Mouse (Mus musculus) retina, postnatal 7 days (tissue): ENCODE results near the gene Trim21.

ENCODE experiments used
- DNase-seq: peaks from one replicate; pipeline ENCODE4 v3.0.0-alpha.2; 2012; ENCODE audit warnings: low read depth, low spot score

Gene Trim21

DNA sequence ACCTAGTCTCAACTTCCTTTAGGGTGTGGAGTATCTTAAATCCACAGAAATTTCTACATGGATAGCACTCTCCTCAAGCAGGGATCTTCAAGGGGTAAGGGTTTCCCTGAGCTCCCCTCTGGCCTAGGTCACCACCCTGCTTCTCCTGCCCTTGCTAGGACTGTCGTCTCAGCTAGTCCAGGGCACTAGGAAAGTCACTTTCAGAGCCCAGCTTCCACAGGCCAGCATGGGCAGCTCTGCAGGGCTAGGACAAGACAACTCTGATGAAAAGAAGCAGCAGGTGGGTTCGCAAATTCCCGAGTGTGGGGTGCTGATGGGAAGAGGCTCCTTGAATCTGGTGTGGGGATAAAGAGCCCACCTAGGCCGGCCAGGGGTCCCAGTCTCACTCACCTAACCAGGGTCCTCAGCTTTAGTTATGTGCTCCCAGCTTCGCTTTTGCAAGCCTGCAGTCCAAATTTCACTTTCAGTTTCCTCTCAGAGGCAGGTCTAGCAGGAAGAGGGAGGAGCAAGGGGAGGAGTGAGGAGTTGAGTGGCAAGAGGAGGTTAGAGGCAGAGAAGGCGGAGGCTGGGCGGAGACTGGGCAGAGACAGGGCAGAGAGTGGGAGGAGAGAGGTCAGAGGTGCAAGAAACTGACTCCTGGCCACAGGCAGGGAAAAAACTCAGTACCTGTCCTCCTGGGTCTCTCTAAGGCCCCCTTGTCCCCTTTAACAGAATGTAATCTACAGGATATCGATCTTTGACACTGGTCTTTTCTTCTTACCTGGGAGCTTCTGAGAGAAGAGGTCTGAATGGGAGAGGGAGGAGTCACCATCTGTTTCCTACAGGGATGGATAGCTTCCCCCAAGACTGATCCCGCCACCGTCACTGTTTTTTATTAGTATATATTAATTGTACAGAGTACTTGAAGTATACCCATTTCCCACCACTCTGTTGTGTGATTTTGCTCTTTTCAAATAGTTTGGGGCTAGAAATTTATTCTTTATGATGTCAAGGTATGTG, at the start of gene Trim21:
Gene Trim21 (minus strand): TSS at position 488 of the 999 bp plus-strand sequence.
- DNase-seq: peak; percentile 17

DNA sequence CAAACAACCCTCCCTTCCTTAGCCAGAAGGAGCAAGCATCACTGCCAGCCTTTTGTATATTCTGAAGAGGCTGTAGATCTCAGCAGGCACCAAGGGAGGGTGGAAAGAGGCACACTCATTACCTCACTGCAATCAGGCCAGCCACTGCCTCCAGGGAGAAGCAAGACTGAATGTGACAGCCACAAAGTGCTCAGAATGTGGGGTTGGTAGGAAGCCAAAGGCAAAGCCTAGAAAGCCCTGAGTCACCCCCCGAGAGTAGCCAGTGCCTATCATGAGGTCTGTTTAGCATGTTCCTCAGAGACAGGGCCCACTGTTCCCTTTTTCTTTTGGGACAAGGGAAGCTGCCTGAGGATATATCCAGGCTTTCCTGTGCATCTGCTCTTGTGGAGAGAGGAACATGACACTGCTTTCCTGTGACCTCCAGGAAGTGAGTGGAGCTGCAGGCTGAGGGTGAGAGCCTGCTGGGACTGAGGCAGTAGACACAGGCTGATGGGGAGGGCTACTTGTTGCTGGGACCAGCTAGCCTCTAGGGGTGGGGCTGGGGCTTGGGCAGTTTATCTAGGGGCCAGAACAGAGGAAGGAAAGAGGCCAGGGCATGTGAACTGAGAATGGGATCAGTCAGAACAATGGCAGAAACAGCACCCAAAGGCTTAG, 32.2 kb upstream of the Trim21 start, which contains the start of gene Olfr552:
Gene Olfr552 (plus strand): TSS at position 393 of the 654 bp plus-strand sequence.
- DNase-seq: no peak

DNA sequence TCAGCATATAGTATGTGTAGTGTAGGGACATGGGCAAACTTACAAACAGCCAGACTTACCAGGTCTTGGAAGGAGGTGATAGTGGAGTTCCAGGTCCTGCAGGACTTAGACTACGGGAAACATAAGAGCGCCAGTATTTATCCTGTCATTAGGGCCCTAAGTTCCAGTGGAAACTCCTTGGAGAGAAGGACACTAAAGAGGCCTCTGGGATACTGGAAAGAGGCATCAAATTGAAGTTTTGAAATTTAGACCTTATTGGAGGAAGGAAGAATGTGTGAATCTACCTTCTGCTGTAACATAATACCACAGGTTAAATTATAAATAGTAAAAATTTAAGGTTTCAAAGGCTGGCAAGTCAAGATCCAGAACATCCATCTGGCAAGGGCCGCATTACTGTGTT, 26.5 kb upstream of the Trim21 start, which contains the start of gene Olfr551:
Gene Olfr551 (minus strand): TSS at position 101 of the 400 bp plus-strand sequence.
- no peak for DNase-seq

DNA sequence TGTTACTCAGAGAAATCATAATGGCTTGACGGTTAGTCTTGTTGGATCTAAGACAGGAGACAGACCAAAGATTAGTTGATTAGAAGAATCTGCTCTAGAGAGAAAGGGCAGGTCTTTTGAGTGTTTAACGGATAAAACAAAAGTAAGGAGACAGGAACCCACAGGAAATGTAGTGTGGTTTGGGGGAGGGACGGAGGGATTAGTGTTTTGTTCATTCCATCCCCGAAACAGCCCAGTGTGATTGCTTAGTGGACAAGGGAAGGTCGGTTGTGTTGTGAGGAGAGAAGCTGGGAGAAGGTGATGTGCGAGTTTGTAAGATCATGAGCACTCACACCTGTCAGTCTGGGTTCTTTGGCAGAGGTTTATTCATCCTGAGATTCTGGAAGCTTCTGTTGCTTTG, 10.7 kb upstream of the Trim21 start:
- no peak for DNase-seq

DNA sequence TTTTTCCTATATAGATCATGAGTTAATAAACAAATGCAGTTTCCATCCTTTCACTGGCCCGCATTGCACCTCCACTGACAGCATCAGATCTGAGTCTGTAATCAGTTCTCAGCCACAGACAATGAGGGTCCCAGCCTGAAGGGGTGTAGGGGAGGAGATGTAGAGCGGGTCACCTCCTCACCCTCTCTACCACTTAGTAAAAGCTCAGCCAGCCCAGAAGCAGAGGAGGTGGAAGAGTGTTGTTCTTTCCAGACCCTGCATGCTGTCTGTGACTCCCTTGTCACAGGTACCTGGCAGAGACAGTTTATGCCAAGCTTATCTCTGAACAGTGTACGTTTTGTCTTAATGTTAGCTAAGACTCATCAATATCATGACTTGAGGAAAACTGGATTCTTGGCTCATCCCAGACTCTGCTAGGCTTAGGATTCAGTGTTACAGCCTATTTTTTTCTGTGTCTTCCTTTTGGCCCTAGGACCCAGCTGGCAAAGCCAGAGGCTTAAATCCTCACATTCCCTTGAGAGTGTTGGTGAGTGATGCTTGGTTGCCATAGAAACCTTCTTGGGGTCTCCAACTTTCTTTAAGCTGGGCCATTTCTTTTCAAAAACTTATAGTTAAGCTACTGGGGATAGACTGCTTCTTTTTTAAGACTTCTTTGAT, 8.0 kb upstream of the Trim21 start:
- no peak for DNase-seq

DNA sequence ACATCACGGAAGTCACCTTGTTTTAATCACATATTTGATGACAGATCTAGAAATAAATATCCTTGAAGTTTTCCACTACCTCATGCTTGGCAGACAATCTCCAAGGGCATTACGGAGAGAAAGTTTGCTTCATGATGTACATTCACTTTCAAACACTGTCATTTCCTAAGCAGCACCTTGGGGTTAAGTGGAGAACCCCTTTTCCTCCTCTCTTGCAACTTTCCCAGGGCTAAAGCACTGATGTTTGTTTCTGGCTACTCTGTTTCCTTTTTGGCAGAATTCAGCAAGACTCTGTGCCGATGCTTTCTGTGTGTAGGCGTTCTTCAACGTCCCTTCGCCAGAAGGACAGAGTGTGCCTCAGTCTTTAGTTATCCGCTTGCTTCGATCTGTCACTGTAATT, 5.9 kb upstream of the Trim21 start, which contains the start of gene Olfr550:
Gene Olfr550 (plus strand): TSS at position 301 of the 400 bp plus-strand sequence.
- DNase-seq: no peak

DNA sequence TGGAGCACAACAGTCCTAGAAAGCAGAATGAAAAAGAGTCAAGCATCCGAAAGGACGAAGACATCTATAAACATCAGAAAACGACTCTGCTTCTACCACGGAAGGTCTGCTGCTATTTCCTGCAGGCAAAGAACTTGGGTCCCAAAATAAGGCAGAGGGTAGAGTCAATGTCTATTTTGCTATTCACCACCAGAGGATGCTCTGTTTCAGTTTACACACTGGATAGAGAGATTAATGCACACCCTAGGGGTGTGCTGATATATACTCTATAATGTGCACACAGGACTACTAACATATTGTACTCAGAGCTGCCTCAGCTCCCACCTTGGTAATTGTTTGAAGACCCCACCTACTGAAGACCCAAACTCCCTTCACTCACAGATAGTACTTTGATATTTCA, 933 bp upstream of the Trim21 start:
- DNase-seq: no peak

DNA sequence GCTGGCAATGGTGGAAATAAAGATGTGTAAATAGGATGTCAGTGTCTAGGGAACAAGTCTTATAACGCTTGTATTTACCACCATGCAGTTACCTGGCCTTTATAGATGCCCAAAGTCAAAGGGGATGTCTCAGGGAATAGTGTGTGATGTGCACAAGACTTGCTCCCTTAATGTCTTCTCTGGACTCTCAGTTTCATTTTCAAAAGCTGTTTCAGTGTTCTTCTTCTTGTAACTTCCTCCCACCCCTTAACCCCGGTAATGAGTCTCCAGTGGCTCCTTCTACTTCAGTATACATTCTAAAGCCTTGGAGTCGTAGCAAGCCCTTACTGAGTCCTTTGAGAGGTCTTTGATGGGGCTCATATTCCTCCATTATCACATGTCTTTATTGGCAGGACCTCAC, 12.0 kb downstream of the Trim21 start:
- DNase-seq: no peak

DNA sequence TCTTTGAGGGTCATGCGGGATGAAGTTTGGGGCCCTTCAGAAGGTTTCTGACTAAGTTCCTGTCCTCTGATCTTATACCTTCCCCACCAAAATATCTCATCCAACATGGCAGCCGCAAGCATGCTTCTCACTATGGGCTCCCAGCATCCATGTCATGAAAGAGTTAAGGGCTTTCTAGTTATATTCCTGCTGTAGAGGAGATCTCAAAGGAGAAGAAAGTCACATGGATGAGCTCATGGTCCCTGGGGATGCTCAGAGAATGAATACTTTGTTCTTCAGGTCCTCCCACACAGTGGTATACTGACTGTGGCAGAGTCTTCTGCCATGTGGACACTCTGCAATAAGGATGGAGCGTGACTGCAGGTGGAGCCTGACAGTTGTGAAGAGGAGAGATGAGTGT, 15.7 kb downstream of the Trim21 start, which contains the start of gene Olfr549:
Gene Olfr549 (plus strand): TSS at position 301 of the 400 bp plus-strand sequence.
- no peak for DNase-seq

DNA sequence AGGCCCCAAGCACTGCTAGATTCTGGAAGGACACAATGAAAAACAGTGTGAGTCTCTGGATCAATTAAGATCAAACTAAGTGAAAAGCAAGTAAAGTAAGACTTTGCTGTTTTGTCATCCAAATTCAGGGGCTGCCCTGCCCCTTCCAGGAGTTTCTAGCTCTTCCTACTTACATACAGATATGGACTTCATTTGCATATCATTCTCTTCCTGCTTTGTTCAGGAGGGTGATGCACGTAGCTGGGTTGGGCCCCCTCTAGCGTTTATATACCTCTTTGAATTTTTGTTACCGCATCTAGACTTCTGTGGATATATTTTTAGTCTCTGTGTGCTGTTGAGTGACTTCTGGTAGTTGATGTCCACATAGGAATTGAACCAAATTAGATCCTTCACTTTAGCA, 24.0 kb downstream of the Trim21 start:
- DNase-seq: no peak

DNA sequence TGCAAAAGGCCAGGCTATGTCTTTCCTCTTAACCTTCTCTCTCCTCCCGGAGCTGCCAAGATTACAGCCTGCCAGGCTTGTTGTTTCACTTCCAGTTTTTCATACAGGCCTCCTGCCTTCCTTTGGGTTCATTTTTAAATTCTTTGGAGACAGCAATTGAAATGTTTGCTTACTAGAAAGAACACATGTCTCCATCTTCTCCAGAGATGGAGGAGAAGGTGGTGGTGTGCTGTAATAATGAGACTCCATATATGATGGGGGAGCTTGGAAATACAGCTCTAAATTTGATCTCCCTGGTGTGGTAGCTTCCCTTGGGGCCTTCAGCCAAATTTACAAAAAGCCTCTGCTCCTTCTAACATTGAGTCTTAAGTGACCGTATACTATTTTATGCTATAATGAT, 24.7 kb downstream of the Trim21 start, which contains the start of gene Olfr548-ps1:
Gene Olfr548-ps1 (plus strand): TSS at position 301 of the 400 bp plus-strand sequence.
- no peak for DNase-seq

DNA sequence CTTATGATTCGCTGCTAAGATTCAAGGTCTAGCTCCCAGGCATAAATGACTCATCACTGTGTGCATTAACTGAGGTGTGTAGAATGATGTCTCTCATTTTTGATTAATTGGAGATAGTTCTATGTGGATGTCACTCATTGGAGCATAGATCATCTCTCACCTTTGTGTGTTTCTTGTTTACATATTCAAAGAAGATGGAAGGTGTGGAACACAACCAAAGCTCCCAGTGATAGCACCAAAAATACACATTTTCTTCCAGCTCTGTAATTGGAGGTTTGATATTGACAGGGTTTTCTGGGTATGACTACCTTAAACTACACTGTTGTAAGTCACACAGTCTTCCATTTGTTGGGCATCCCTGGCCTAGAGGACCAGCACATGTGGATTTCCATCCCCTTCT, 30.8 kb downstream of the Trim21 start, which contains the start of gene Olfr547:
Gene Olfr547 (plus strand): TSS at position 301 of the 400 bp plus-strand sequence.
- DNase-seq: no peak

DNA sequence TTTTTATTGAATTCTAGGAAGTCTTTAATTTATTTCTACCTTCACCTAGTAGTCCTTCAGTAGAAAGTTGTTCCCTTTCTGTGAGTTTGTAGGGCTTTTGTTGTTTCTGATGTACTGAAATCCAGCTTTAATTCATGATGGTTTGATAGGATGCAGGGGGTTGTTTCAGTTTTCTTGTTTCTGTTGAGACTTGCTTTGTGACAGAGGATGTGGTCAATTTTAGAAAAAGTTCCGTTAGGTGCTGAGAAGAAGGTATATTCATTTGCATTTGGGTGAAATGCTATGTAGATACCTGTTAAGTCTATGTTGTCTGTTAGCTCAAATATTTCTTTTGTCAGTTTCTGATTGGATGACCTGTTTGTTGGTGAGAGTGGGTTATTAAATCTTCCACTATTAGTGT, 36.2 kb downstream of the Trim21 start:
- no peak for DNase-seq

DNA sequence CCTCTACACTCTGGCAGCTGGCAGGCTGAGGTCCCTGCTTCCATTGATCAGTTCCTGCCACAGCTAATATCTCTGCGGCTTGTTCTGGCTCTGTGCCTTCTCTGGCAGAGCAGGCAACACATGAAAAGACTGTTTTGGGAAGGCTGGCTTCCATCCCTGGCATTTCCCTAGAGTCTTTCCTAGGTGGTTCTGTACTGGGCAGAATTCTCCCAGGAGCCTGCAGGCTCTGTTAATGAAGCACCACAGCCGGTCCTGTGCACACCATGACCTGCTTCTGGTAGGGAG, 48.3 kb downstream of the Trim21 start:
- DNase-seq: no peak

DNA sequence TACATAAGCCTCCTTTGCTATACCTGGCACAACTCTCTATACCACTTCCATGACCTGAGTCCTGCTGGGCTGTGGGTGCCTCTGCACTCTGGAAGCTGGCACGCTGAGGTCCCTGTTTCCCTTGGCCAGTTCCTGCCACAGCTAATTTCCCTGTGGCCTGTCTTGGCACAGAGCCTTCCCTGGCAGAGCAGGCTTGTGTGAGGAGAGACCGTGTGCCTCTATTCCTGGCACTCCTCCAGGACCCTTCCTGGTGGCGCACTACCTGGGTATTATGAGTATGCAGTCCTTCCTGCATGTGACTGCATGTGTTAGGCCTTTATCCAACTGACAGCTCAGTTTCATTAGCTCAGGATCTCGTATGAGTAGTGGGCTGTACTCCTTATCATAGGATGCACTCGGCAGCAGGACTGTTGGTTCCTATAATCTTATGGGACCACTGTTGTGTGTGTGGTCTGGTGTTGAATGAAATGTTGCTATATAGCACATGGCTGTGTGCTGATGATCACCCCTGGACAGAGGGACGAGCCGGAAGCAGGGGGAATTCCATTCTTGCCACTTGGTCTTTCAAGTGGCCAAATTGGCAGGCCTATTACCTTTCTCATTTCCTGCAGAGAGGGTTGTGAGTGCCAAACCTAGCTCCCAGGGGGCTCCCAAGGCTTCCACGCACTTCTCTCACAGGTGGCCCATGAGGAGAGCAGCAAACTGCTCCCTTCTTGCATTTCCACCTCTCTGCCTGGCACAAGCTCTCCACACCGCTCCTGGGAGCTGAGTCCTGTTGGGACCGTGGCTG, 48.8 kb downstream of the Trim21 start:
- no peak for DNase-seq

DNA sequence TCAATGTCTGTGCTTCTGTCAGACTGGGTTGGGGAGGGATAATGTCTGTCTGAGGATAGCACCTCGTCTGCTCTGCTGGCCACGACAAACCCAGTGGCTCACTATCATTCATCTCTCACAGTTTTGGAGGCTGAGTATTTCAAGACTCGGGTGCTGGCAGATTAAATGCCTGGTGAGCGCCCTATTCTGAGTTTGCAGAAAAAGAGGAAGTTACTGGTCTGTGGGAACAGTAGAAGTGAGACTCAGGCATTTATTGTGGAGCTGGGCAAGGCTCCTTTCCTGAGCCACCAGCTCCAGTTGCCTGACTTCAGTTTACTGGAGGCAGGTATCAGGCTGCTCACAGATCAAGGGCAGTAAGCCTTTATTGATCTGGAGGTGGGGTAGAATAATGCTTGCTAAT, 51.1 kb downstream of the Trim21 start:
- no peak for DNase-seq

DNA sequence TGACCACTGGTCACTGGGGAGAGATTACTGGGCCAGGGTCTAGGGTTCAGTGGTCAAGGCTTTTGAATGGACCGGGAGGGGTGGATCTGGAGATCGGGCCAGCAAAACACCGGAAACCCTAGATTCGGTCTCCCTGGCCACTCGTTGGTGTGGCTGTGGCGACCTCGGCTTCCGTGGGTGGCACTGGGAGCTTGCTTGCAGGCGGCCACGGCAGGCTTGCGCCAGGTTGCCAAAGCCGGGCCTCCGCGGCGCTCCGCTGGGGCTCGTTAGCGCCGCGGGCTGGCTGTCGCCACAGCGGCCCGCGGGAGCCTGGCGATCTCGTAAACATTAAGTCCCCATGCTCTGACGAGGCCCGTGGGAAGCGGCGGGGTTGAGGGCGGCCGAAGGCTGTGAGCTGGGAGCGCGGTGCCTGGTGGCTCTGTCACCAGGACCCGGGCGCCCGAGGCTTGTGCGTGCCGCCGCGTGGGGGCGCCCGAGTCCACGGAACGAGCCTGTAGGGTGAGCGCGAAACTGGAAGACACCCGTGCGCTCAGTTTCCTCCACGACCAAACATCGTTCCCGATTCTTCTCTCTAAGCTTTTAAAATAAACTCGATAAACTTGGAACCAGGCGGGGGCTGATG, 52.4 kb downstream of the Trim21 start:
- peak; percentile 62 for DNase-seq

DNA sequence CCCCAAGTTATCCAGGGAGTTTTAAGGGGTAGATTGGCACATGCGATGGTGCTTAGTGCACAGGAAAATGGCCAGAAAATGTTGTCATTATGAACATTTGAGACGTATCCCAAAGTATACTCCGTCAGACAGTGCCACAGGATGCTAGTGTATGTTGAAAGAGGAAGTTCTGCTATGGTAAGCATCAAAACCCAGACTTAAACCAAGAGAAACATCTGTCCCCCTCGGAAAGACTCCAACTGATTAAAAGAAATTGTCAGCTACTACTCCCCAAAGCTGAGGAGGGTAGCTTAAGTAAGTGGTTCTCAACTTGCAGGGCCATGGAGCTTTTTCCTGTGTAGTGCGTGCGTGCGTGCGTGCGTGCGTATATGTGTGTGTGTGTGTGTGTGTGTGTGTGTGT, 53.4 kb downstream of the Trim21 start:
- no peak for DNase-seq

DNA sequence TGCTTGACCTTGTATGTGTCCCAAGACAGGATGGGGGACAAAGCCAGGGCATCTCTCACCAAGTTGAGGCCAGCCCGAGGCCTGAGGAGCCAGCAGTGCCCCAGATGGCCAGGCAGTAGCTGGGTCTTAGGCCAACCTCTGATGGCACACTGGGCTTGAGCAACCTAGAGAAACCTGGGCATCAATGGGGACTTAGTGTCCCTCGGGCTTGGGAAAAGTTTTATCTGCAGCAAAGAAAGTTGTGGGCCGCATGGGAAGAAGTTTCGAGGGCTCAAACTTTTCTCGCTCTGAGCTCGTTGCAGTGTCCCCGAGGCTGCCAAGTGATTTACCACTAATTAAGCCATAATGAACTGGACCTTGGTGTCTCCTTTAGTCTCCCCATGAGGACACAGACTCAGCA, 55.6 kb downstream of the Trim21 start:
- DNase-seq: no peak

DNA sequence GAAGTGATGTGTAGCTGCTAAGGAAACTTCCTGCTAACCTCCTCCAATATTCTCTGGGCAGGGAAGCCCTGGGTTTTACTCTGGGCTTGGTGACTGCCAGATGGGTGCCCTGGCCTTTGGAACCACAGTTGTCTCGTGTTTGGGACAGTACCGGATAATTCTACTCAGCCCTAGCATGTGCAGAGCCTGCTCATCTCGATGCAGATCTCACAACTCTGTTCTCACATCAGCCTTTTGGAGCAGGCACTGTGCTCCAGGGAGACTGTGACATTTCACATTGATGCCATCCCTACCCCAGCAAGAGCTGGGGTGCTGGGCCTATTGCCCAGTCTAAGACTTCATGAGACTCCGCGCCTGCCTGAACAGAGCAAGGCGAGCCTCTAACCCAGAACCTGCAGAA, 56.6 kb downstream of the Trim21 start:
- DNase-seq: no peak

DNA sequence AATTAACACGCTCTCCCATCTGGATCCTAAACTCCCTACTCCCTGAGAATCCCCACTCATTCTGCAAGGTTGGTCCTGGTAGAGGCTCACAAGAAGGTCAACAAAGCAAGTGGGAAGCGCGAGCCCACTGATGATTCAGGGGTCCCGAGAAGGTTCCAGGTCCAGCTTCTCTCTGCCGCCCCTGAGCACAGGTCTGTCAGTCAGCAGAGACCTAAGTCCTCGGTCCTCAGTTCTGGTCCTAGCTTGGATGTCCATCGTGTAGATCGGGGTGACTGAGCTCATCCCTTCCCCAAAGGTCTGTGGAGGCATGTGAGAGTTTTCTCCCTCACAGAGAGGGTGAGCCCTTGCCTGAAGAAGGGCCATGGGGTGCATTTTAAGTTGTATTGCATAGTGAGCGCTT, 57.2 kb downstream of the Trim21 start:
- DNase-seq: no peak
